Mouse (Mus musculus): ENCODE results near the gene Magi1.

DNA sequence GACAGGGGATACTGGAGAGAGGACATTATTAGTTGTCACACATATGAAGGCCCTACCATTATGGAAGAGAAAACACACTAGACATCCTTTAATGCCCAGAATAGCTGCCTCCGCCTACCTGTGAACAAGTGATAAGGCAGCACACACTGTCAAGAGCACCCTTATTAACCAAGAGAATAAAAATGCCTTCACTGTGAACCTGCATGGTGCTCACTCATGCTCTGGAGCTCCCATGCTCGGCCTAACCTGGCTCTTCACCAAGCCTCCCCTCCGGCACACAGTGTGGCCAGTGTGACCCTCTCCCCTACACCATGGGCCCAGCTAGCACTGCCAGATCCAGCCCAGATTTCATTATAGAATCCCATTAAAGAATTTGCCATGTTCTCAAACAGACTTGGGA, 206.7 kb downstream of the Magi1 start:
- TF ChIP-seq ZNF384 (IDR thresholded peaks at IDR 0.05; ENCODE audit: low read depth, low read length) (no peak), CTCF (conservative IDR thresholded peaks at IDR 0.05 in 1 of 2, IDR thresholded peaks at IDR 0.05 in 1 of 2; ENCODE audit: low read depth in 2 of 2, low read length in 2 of 2) (no peak), CHD2 (IDR thresholded peaks at IDR 0.05; ENCODE audit: low read length) (no peak), MAZ (IDR thresholded peaks at IDR 0.05; ENCODE audit: low read depth, low read length) (no peak), E2F4 (IDR thresholded peaks at IDR 0.05; ENCODE audit: insufficient replicate concordance, low read depth, low read length) (no peak), MAFK (IDR thresholded peaks at IDR 0.05; ENCODE audit: insufficient replicate concordance, low read length) (no peak), POLR2A (IDR thresholded peaks at IDR 0.05; ENCODE audit: low read depth, low read length) (no peak), TBP (conservative IDR thresholded peaks at IDR 0.05; ENCODE audit: low read depth, low read length) (no peak), POLR2AphosphoS2 (IDR thresholded peaks at IDR 0.05; ENCODE audit: low read depth, low read length) (no peak)

Measured in CH12.LX (cell line).